Mouse (Mus musculus) cerebral cortex, adult 2 months (tissue): ENCODE data around the gene Limch1.

Experiments
- WGBS: fragments of 180-500 bp; shearing (Covaris S2); methylation state at CpG from one replicate; pipeline ENCODE4 v1.1.7; 2018; 5-methylcytosine and 5-hydroxymethylcytosine counted together

Limch1 gene

DNA sequence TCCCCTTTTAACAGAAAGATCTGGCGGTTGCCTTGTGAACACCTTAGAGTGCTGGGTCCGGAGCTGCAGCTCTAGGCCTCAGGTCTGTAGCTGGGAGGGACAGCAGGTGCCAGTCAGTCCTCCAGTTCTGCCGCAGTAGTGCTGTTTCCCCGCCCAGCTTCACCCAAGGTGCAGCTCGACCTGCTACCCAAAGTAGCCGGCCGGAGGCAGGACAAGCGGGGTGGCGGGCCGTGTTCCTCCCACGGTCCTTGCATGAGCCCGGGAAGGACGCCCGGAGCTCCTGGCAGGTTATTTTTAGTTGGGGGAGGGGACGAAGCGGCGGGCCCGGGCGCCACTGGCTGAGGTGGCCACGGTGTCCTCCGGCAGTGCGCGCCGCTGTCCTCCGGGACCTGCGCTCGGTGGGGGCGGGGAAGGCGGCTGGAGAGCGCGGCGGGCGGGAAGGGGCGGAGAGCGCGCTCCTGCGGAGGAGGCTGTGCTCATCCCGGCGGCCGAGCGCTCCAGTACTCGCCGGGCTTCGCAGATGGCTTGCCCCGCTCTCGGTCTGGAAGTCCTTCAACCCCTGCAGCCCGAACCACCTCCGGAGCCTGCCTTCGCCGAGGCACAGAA is at the start of gene Limch1:
Gene Limch1 (plus strand): TSS at position 438 of the 606 bp plus-strand sequence.
- WGBS, result 2% methylated on average over 50 of the region's 50 CpGs

DNA sequence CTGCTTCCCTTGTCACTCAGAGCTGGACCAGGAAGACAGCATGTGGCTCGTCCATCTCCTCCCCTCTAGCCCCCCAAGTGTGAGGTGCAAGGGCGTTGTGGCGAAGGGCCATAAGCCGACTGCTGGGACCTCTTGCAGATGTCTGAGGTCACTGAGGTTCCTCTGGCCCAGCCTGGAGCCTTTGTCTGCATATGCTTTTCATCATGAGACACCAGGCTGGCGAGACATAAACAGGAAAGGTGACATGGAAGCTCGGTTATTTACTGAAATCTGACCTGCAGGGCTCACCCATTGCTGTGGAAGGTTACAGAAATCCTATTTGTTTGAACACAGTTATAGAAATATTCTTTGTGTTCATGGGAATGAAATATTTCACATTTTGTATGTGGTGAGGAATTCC is 45.7 kb upstream of the Limch1 start:
- 74% methylated on average over 6 of the region's 6 CpGs for WGBS

DNA sequence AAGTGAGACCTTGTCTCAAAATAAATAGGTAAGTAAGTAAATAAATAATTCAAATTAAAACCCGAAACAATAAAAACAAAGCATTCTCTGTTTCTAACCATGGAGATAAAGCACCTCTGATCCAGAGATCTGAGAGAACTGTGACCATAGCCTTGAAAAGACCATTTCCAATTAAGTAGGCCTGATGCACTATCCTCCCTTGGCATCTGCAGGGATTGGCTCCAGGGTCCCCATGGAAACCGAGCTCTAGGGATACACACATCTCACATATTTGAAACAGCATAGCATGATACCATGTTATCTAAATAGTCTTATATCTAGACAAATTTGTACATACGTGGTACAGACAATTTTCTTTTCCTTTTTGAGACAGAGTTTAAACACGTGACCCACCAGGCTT is 43.7 kb upstream of the Limch1 start:
- 86% methylated on average over 4 of the region's 4 CpGs for WGBS

DNA sequence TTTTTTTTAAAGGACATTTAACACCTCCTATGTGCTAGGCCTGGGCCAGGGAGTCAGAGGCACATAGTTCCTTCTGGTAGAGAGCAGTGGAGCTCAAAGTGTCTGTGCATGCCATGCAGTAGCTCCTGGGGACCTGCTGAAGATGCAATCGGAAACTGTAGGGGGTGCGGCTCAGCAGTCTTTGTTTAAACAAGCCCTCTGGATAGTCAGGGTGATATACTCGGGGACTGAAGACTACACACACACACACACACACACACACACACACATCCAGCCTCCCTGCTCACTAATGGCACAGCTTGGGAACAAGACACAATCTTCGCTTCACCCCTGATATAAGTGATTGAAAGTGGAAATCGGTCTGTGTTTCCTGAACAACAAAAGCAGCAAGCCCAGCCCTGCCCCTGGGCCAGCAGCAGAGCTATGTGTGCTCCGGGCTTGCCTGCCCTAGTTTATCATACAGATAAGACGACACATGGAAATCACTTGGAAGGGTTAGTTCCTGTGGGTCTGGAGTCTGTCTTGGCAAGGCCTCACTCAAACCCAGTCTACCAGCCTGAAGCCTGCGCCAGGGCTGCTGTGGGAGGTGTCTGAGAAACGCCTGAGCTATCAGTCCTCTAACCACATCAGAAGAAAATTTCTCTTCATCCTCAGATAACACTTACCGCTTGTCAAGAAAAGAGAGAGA is 42.2 kb upstream of the Limch1 start:
- 66% methylated on average over 10 of the region's 10 CpGs for WGBS

DNA sequence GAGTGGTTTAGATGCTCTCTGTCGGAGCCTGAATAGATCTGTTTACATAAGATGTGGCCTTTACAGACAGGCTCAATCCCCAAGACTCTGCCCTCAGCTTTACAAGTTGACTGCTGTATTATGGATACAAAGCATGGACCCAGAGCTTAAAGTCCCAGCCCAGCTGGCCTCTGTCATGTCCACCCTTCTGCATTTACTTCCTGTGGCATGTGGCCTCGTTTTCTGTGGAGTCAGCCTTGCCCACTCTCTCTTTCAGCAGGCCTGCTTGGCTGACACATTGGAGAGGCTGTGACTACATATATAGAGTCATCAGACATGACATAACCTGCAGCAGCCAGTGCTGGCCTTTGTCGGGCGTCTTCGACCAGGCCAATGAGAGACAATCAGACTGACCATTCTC is 37.8 kb upstream of the Limch1 start:
- 87% methylated on average over 5 of the region's 5 CpGs for WGBS

DNA sequence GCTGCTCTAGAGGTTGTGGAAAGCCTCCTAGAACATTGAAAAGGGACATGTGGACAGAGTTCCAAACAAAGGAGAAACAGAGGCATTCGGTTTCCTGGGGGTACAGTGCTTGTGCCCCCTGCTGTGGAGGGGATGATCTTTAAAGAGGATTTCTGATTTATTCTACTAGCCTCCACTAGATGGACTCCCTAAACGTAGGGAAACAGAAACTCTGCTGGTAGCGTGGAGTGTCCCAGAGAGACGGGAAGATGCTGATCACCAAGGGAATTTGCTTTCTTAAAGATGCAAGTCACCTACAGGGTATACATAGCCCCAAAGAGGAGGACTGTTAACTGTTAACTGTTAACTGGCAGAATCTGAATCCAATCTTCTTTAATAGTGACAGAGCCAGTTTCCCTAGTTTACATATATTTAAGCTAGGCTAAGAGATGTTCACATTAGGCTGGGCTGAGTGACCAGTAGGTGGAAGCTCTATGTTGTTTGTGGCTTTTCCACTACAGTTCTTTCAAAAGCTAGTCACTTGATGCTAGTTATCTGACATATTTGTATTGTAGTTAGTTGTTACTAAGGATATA is 35.1 kb upstream of the Limch1 start:
- WGBS, result 2% methylated on average over 4 of the region's 4 CpGs

DNA sequence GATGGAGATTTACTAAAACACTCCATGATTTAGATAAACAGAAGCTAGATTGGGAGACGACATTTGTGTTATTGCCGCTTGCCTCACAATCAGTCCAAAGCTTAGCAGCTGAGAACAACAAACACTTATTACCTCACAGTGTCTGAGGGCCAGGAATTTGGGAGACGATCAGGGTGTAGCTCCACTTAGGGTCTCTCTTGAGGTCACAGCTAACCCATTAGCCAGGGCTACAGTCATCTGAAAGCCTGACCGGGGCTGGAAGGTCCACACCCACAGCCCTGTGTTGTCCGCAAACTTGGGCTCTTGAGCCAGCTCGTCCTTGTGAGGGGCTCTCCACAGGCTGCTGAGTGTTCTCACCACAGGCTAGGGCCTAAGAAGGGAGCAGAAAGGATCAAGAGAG is 32.8 kb upstream of the Limch1 start:
- 80% methylated on average over 6 of the region's 6 CpGs for WGBS

DNA sequence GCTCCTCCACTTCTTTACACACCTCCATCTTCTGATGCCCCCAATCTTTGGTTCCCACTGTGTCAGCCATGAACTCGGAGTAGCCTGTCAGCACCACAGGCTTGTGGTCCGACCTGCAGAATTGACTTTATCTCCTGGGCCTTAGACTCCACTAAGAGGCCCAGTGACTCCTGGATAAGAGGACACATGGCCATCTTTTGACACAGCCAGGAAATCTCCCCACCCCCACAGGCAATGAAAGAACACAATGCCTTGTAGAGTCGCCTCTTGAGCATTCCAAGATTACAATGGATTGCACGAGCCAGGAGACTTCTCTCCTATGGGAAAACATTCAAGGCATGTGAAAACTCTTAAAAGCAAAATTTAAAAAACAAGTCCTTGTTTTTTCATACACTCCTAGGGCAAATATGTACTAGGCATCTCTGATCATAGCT is 30.1 kb upstream of the Limch1 start:
- WGBS, result 79% methylated on average over 4 of the region's 4 CpGs

DNA sequence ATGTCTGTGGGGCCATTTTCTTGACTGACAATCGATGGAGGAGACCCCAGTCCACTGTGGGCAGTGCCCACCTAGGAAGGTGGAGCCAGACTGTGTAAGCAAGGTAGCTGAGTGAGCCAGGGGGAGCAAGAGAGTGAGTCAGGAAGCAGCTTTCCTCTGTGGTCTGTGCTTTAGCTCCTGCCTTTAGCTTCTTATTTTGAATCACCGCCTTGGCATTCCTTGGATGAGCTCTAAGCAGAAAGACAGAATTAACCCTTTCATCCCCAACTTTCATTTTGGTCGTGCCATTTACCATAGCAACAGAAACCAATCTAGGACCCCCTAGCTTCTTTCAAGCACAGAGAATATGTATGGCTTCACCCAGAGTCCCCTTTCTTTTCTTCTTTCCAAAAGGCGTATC is 27.7 kb upstream of the Limch1 start:
- 52% methylated on average over 4 of the region's 4 CpGs for WGBS

DNA sequence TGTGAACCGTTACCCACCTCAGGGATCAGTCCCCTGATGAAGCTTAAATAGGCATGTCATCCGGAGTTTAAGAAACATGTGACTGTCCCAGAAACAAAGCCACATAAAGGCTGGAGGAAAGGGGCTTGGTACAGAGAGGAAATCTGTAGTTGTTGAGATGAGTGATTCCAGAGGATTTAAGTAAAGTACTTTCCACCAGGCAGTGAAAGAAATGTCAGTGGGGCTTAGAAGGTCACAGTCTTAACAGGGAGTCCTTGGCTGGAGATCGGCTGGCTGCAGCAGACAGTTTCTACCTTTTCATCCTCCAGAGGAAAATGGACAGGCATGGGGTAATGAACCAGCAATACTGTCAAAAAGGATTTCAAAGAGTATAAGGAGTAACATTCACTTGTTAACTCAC is 27.2 kb upstream of the Limch1 start:
- 83% methylated on average over 3 of the region's 3 CpGs for WGBS

DNA sequence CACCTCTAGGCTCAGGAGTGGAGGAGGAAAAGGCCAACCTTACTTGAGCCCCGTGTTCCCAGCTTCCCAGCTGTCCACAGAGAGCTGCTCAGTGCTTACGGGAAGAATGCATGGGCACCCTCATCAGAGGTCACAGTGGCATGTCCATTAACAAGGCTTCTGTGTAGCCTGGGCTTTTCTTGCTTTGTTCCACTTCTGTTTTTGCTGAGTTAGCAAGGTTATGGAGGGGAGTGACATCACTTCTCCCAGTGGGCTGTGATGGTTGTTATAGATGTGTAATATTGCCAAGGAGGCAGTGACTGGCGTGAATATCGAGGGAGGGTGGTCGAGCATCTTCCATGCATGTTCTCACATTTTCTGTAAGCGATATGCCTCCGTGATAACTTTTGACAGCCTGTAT is 26.7 kb upstream of the Limch1 start:
- 77% methylated on average over 7 of the region's 7 CpGs for WGBS

DNA sequence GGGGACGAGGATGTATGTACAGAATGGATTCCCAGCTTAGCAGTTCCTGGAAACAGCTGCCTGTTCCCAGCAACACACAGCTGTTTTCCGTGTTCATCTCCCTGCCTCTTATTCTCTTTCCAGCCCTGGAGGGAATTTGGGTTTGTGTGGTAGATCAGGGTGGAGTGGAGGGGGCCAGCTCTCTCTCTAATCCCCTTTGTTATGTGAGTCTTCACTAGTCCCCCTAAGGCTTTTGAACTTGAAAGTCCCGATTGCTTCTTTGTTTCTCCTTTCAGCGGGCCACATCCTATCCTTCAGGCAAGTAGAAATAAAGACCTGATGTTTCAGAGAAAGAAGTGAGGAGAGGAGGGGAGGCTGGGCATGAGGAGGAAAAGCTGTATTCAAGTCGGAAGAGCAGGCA is 24.7 kb upstream of the Limch1 start:
- 64% methylated on average over 5 of the region's 5 CpGs for whole genome bisulfite sequencing

DNA sequence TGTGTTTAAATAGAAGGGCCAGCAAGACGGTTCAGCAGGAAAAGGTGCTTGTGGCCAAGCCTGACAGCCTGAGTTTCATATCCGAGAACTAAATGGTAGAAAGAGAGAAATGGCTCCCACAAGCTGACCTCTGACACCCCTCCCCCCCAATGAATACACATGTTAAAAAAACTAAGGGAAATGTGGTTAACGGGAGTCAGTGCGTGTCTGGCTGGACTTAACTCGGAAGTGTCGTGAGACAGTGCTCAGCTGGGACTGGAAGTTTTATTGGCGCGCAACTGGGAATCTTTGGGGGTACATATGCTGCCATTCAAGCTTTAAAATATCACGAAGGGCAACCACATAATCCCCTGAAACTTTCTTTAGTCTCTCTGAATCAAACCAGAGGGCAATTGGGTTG is 23.0 kb upstream of the Limch1 start:
- whole genome bisulfite sequencing, result 82% methylated on average over 9 of the region's 9 CpGs

DNA sequence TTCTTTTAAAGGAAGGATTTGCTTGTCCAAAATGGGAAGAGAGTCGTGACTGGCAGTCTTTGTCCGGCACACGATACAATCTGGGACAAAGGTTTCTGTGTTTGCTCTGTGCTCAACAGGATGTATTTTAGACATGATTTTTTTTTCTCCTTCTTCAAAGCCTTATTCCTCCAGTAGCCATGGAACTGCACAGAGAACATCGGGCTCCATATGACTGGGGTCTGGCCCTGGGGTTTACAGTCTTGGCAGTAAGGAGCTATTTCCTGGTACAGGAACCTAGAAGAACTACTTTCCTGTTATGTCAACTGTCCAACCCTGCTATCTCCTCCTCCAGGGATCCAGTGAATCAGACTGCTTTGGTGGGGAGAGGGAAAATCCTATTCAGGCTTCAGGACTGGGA is 22.6 kb upstream of the Limch1 start:
- 45% methylated on average over 4 of the region's 4 CpGs for WGBS

DNA sequence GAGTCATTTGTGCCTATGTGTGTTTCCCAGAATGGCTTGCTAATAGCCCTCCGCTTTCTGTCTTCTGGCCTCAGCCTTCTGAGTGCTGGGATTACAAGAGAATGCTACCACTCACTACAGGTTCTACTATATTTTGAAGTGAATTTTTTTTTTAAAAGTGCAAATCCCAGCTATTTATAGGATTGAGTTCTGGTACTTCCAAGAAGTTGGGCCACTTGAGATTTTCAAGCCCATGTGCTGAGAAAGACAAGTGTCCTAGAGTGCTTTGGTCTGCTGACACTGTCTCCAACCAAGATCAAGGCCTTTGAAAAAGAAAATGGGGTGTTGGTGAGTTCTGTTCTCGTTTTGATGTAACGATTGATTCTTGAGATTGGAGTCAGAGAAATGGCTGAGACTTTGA is 22.0 kb upstream of the Limch1 start:
- 80% methylated on average over 3 of the region's 3 CpGs for WGBS

DNA sequence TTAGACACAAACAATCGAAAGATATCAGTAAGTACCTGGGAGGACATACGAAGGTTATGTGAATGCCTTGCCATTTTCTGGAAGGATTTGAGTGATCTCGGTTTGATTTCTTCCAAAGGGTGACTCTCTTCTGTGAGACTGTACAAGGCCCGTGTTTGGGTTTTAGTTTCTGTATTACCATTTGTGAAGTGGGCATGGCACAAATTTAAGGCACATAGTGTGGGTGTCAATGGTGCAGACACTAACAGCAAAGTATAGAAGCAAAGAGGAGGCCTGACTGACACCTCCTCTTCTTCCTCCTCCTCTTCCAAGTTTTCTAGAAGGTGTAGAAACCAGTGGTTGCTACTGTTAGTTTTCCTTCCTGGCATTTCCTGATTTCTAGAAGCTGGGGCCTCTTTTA is 16.3 kb upstream of the Limch1 start:
- 80% methylated on average over 4 of the region's 4 CpGs for WGBS

DNA sequence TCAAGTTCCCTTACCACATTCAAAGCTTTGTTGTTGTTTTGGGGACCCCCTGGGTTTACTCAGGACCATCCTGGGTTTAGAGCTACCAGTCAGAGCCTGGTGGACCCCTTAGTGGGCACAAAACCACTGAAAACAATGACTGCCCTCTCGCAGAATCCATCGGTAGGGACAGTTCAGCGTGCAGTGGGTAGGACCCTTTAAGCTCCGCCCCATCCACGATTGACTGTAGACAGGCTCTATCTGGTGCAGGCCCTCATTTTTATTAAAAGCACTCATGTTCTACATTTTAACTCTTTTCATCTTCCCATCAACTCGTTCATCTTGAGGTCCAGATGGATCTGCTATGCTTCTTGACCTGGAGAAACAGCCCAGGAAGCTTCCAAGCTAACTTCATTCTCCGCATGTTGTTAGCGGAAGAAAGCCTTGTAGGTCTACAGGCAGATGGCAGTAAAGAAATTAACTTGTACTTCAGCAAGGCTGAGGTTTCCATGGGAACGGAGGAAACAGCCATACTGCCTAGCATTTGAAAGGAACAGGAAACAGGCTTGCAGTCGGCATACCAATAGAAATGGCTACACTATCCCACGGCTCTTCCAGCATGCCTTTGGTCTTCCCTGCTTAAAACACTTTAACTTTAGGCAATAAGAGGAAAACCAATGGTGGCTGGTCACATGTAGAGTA is 14.9 kb upstream of the Limch1 start:
- 26% methylated on average over 11 of the region's 11 CpGs for WGBS

DNA sequence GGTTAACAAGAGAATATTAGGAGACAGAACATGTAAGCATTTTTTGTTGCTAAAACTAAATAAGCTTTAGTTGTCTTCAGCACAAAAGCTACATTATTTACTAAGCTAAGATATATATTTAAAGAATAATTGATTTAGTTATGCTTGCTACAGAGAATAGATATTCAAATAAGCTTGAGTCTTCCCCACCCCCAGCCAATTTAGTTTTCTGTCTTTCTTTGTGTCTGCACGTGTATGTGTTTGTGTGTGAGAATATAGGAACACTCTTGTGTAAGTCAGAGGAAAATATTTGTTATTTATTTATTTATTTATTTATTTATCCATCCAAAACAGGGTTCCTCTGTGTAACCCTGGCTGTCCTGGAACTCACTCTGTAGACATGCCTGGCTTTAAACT is 14.3 kb upstream of the Limch1 start:
- WGBS, result 41% methylated on average over 1 of the region's 1 CpGs

DNA sequence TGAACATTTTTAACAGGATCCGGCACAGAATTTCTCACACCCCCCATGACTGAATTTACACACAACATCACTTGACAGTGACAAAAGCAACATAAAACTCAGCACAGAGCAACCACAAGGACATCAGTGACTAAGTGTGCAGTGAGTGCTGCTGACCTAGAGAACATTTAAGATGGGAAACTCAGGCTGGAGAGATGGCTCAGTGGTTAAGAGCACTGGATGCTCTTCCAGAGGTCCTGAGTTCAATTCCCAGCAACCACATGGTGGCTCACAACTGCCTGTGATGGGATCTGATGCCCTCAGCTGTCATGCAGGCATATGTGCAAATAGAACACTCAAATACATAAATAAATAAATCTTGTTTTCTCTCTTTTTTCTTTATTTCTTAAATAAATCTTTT is 12.1 kb upstream of the Limch1 start:
- WGBS, result 88% methylated on average over 1 of the region's 1 CpGs

DNA sequence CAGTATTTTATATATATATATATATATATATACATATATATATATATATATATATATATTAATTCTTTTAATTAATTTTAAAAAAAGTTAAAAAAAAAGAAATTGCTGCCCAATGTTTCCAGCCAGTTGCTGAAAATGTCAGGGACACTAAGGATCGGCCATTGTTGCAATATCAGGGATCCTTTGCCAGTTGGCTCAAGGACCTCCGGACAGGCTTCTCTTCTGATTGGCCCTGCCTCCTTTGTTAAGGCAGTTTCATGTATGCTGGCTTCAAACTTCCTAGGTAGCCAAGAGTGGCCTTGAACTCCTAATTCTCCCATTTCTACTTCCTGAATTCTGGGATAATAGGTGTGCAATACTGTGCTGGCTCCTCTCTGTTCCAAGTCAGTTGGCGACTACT is 6.3 kb upstream of the Limch1 start:
- WGBS, result 98% methylated on average over 3 of the region's 3 CpGs

DNA sequence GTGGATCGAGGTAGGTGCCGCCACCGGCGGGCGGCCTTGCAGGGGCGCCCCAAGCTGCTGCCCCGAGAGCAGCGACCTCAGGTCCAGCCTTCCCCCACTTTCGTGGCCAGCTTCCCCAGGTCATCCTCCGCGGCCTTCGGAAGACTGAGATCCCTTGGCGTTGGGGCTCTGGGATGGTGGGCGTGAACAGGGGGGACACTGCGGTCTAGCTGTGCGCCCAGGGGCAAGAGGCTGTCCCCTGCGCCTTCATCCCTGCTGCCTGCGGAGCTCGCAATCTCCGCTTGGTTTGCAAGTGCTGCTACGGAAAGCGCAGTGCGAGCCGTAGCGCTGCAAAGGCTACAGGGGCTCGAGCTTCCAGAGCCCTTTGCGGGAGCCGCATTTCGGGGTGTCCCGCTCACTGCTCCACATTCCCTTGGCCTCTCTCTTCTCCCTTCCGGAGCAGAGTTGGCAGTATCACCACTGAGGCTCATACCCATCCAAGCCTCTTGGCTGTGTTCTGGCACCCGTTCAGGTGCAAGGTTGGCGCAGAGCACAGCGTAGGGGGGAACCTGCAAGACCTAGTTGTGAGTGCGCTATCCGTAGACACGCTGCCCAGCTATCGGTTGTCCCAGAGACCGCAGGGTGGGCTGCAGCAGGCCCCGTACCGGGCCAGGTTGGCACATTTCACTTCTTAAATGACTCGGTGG is 512 bp downstream of the Limch1 start:
- WGBS, result under 1% methylated on average over 42 of the region's 42 CpGs

DNA sequence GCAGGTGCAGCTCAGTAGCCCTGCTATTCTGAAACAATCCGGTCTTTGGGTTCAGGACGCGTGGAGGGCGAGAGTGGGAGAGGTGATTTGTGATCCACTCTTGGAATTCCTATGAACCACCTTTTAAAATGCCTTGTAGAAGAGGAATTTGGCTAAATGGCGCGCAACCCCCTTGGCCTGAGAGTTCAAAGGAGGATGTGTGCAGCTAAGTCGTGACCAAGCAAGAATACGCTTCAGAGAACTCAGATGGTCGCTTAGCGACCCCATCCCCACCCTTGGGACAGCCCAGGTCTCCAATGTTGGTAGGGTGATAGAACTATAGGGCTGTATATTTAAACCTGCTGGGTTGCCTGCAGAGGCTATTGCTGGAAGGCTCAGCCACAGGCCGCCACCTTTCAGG is 1.1 kb downstream of the Limch1 start:
- 14% methylated on average over 11 of the region's 11 CpGs for WGBS
